Mouse (Mus musculus) heart, adult 9 months (tissue): ENCODE measurements around the gene Trim11.

Source experiments
- DNase-seq, 2 experiments: peaks; one replicate each; pipeline ENCODE4 v3.0.0; 2022; ENCODE audit warnings: low spot score in 2 of 2

Trim11 gene

DNA sequence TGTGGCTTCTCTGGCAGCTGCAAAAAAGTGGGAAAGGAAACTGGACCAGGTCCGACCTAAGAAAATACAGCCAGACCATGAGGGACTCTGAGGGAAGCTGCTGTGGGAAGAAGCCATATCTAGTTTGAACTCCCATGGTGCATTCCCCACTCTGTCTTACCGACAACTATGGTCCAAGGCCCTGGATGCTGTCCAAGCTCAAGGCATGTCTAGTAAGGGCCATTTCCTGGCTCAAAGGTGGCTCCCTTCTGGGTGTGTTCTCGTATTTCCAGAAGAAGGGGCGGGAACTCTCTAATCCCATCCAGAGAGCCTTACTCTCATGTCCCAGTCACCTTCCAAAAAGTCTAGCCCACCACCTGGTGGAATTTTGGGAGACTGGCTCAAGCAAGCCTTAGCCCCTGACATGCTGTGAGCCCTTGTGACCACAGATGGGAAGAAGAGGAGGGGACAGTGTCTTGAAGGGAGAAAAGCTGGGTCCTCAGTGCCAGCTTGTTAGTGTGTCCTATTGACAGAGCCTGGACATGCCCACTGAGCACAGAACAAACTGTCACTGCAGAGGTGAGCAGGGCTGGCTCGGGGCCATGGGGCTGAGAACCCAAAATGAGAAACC is 2.6 kb downstream of the Trim11 start:
- DNase-seq, result no peak

DNA sequence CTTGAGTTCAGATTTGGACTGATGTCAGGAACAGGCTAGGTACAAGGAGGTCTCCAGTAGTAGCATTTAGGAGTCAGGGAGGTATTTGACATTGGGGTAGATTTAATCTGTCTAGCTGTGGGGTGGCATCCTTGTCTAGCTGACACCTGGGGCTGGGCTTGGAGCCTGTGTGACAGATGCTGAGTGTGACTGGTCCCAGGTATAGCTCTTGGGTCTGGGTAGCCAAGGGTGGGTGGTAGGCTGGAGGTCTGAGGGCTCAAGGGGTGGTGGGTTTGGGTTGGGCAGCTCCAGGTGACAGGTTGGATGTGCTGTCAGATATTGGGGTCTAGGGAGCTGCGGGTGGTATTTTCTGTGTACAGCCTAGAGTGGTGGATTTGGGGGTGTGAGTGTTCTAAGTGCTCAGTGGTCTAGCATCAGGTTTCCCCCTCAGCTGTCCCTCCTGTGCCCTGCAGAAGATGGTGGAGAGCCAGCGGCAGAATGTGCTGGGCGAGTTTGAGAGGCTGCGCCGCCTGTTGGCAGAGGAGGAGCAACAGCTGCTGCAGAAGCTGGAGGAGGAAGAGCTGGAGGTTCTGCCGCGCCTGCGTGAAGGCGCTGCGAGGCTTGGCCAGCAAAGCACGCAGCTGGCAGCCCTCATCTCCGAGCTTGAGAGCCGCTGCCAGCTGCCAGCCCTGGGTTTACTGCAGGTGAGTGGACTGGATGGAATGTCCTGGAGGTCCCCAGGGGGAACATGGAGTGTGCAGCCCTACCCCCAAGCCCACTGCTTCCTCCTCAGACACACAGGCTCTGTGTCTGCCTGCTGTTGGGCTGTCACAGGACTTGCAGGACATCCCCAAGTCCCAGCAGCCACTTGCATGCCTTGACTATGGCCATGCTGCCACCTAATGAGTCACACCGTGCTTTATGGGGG is 3.9 kb downstream of the Trim11 start:
- DNase-seq, result peak; percentile 56 to 76

DNA sequence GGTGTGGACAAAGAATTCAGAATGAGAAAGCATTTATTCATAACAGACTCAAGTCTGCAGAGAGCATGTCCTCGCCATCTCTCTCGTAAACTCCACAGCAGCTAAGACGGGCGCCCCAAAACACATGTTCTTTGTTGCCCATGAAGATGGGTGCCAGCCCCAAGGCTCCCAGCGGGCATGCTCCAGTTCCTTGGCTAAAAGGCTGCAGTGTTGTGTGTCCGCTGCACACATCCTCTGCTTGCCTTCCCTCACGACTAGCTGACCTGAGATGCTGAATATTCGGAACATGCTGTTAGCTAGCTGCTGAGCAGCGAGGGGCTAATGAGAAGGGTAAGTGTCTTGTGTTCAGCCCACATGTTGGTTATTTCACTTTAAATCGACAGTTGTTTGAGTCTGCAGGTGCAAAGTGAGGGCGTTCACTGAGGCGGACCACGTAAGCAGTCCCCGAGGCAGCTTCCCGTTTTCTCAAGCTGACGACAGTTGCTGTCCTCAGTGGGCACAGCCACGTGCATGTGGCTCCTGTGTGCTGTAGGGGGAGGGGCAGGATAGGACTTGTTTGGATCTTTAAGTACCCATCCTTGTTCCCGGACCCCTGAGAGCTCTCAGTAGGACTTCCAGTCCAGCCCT is 4.7 kb downstream of the Trim11 start:
- DNase-seq, result no peak

DNA sequence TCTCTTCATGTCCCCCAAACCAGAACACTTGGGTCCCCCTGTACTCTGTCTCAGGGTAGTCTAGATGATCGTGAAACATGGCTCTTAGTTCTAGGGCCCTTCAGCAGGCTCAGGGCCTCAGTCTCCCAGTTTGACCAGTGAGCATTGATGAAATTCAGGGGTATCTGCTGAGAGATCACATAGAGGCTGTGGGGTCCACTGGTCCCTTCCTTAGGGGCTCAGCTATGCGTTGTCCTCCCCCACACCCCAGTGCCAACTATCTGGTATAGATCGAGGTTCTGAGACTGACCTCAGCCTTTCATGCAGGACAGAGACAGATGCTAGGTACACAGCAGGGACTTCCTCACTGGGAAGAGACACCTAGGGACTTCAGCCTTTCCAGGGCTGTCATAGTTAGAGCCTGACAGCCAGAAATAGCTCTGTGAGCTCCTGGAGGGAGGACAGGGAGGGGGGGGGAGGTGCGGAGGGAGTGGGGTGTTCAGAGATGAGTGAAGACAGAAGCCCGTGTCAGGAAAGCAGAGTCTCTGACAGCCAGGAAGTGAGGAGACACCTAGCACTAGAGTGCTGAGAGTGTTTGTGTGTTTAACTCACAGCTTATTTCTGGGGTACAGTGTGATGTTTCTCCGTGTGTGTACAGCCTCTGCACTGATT is 5.9 kb downstream of the Trim11 start:
- DNase-seq, result no peak

DNA sequence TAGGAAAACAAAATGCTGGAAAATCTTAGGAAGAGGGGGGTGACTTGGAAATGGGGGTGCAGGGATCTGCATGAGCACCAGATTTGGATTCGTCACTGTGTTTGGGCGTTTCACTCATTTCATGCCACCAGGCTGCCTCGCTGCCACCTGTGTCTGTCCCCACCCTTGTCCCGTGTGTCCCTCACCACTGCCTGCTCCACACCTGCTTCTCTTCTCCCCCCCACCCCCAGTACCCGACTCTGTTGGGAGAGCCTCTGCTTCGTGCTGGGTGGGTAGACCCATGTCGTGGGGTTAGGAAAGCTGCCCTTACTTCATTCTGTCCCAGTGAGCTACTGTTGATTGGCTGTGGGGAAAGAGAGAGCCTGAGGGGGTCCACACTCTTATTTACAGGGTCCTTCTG is 6.8 kb downstream of the Trim11 start:
- DNase-seq, result no peak

DNA sequence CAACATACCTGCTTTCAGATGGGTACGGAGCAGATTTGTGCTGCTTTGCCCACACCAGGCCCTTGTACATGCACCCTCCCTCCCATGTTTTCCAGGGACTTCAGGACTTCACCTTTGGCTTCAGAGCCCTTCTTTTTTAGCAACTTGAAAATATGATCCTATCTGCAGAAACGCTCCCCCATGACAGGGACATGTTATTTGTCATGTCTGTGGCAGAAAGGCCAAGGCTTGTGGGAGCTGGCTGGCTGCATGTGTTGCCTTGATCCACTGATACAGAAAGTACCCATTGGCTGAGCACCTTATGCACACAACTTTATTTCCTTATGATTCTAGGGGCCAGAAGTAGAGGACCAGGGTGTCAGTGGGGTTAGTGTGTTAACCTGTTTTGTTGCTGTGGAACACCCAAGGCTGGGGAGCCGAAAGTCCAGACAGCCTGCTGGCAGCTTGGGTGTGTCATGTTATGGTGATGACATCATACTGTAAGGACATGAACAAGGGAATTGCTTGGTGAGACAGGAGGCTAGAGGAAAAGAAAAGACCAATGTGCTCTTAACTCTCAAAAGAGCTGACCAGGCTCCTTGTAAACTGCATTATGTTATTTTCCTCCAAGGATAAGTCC is 7.5 kb downstream of the Trim11 start:
- DNase-seq, result no peak

DNA sequence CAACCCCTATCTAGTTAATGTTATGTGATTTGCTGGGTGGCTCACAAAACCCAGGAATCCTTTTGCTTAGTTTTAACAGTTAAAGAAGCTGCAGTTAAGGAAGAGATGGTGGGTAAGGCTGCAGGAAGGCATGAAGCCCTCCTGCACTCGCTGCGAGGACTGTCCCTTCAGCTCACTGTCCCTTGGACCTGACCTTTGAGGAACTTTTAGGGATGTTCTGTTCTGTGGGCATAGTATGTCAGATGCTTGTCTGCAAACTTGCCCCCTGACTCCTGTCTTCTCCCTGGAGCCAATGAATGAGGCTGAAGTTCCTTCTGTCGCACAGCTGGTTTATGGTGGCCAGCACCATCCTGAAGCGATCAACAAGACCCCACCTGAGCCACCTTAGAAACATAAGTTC is 11.3 kb downstream of the Trim11 start:
- no peak for DNase-seq

DNA sequence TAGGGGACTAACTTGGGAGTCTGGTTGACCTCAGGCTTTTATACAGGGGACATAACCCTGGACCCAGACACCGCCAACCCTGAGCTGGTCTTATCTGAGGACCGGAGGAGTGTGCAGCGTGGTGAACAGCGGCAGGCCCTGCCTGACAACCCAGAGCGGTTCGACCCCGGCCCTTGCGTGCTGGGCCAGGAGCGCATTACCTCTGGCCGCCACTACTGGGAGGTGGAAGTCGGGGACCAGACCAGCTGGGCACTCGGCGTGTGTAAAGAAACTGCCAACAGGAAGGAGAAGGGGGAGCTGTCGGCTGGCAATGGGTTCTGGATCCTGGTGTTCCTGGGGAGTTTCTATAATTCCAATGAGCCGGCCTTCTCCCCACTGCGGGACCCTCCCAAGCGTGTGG is 12.2 kb downstream of the Trim11 start:
- DNase-seq, result no peak

DNA sequence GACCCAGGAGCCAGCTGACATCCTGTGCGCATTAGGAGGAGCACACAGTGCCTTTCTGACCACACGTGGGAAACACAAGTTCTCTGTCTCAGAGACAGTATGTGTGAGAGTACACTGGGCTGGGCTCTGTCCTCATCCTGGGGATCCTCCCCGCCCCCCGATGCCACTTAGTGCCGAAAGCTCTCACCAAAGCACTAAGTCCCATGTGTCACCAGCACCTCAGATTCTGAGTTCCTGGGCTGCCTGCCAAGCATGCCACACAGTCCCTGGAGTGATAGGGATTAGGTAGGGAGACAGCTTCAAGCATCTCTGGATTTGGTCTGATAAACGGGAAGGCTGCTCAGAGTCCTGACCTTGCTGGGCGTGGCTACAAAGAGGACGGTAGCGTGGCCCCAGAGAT is 12.9 kb downstream of the Trim11 start:
- DNase-seq, result peak in 1 of 2 experiments; percentile 60

DNA sequence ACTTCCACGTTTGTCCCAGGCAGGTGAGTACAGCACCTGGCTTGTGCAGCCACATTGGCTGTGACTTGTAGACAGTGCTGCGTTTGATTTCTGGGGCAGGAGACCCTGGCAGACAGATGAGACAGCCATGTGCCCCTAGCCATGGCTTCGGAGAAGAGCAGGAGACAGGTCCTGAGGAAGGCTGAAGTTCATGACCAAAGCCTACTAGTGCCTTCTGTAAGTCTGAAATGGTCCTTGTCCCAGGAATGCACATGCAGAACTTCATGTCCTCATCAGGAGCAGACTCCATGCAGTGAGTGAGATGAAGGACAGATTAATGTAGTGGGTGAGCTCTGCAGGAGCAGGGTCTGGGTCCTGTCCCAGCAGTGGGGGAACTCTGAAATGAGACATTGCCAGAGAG is 14.0 kb downstream of the Trim11 start:
- DNase-seq, result no peak

DNA sequence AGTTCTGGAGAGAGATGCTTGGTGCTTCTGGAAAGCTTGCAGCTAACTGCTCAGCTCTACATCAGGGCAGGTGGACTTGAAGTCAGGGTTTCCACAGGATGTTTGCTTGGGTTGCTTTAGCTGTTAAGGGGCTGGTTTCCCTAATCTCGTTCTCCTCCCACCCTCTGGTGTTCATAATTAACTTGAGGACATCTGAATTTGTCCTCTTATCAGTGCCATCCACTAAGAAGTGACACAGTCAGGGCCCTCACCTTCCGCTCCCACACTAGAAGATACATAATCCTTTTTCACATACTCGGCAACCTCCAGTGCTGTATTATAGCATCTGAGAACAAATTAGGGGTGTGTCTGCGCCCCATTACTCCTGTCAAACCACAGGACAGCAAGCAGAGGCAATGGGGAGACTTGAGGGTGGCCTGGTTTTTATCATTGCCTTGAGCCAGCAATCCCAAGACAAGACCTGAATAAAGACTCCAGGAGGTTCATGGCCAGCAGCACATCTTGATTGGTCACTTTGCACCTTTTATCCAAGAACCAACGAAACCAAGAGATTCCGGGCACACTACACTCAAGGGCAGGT is 15.3 kb downstream of the Trim11 start:
- no peak for DNase-seq

DNA sequence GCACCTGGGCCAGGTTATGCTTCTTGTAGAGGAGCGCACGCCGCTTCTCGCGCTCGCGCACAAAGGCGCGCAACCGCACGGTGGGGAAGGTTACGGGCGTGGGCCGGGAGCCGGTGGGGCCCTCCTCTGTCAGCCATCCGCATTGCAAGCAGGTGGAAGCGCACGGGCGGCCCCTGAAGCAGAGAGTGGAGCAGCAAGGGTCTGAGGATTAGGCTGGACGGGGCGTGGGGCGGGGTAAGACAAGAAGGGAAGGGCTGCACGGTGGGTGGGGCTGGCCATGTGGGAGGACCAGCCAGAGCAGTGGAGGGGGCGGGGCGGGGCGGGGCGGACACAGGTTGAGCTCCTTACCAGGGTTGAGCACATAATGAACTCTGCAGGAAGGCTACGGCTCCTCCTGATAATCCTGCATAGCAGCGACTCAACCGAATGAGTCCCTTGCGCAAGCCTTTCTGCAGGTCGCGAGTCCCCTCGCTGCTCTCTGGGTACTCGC is 16.5 kb downstream of the Trim11 start:
- no peak for DNase-seq

DNA sequence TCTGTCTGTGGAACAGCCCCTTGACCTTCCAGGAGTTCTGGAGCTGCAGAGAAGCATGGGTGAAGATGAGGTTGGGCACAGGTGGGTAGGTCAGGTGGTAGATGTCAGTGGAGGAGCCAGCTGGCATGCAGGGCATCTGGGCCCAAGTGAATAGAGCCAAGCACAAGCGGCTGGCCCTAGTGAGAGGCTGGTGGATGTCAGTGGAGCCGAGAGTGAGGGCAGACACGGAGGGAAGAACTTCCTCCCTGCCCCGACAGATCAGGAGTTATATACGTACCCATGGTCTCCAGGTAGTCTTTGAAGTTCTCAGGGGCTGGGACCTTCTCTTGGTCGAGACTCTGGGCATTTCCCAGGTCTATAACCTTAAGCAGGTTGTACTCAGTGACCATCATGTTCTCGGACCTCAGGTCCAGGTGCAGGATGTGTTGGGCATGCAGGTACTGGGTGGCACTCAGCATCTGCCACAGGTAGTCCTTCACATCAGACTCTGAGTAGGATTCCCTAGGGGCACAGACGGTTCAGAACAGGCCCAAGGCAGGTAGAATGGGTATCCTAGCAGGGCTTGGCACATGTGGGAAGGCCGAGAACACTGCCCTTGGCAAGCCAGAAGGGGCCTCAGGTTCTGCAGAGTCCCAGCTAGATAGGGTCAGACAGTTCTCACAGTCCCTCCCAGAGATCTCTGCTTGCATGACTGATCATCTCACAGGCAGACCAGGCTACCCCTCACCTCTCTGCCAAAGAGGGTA is 17.3 kb downstream of the Trim11 start:
- no peak for DNase-seq

DNA sequence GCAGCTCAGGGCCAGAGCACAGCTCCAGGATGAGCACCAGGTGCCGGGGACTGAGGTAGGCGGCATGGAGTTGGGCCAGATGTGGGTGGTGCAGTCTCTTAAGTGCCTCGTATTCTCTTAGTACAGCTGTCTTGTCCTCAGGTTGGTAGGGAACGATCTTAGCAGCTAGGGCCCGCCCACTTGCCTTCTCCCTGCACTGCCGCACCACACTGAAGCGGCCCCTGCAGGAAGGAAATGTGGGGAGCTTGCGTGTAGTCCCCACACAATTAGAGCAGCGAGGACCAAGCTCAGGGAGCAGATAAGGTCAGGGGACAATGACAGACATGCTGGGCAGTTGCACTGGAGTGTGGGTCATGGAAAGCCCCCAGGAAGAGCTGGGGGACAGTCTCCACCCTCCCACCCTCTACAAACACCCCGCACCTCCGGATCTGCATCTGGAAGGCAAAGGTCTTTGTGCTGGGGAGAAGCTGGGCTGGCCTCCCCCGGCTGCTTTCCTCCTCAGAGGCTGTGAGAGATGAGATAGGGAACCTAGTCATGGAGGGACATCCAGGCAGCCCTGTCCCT is 18.0 kb downstream of the Trim11 start:
- DNase-seq, result no peak

DNA sequence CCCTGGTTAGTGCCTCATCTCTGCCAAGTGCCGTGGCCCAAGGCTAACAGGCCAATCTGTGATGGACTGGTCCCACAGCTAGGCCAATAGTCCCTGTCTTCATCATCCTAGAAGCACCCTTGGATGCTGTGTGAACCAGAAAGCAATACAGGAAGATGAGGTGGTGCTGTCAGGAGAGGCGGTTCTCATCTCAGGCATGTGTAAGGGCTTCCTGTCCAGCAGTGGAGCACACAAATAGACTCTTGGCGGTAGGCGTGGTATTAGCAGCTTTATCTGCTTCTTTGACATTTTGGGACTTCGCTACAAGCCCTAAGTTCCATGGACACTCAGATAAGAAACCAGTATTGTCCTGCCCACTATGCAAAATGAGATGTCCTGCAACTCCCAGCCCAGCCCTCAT is 19.6 kb downstream of the Trim11 start:
- DNase-seq, result no peak

DNA sequence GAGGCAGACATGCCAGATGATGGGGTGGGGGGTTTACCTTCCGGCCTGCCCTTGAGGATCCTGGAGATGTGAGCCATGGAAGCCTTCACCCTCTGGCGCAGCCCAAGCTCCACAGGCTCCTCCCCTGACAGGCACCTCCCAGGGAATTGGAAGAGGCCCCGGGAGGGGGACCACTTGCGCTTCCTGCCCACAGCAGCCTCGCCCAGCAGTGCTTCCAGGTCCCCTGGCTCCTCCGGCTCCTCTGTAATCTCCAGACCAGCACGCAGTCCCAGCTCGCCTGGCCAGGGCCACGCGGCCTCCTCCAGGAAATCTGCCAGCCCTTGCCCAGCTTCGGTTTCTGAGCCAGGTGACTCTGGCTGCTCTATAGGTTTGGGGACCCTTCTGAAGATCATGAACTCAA is 21.3 kb downstream of the Trim11 start:
- peak; percentile 82 to 85 for DNase-seq

DNA sequence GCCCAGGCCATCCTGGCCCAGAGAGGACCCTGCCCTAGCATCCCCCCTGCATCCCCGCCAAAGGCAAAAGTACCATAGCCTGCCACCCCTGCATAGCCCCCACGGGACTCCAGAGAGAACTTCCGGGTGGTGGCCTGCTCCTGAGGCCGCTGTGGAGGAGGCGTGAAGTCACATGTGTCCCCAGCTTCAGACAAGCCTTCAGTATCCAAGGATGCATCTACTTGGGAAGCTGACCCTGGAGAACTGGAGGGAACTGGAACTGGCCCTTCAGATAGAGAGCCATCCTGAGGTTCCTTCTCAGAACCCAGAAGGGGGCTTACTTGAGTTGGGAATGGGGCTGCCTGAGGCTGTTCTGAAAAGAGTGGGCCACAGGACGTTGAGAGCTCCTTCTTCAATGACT is 21.9 kb downstream of the Trim11 start:
- DNase-seq, result no peak

DNA sequence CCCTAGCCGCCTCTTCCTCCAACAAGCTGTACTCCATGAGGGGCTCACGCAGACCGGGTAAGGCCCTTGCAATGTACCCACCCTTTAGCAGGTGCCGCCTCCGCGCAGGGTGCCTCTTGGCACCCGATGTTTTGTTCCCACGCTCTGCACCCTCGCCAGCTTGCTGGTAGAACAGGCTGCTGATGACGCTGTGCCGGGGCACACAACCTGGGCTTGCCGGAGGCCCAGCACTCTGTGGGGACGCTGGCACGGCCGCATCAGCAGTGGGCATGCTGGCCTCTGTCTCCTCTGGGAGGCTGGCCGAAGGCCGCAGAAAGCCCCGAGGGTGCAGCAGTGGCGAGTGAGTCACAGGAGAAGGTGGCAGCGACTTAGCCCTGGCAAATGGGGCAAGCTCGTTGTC is 22.7 kb downstream of the Trim11 start:
- DNase-seq, result no peak

DNA sequence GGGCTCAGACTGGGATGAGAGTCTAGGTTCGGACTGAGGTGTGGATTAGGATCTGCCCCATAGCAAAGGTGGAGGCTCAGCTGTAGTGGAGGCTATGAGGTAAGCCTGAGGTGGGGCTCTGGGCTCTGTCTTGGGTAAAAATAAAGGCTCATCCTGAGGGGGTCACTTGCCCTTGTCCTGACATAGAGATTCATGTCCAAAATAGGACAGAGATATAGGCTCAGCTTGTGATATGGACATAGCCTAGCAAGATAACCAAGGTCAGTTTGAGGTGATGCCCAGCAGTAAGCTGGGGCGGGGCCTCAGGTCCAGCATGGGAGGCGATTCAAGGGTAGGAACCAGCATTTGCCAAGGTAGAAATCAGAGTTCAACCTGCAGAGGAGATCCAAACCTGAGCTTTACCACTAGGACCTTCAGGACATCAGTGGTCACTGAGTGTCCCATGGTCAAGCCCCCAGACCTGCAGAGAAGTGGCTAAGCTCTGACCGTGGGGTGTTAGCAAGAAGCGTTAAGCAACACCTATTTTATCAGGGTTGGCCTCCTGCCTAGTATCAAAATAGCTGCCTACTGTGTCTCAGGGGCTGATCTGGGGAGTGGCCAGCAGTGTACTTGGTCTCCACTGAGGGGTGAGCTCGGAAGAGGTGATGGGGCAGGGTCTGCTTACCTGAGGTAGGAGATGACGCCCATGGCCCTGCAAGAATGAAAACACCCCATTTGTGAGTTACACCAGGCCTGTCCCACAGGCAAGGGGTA is 24.6 kb downstream of the Trim11 start:
- DNase-seq, result peak; percentile 56 to 76

DNA sequence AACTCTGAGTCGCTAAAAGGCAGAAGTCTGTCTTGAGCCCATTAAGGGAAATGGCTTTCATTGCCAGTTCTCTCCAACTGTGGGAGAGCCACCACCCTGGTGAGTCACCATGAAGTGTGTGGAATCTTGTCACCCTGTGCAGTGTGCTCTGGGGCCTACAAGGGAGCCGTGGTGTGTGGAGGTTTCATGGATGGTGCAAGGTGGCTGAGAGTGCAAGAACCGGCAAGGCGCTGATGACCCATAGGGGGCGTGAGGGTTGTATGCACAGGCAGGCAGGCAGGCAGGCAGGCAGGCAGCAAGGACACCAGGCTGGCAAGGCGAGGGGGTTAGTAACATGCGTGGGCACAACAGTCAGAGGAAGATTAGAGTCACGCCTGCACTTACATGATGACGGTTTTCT is 37.2 kb downstream of the Trim11 start:
- no peak for DNase-seq
